Mouse (Mus musculus): ENCODE measurements around the gene Ifi35.
"Not testable (repeated sequence)": the region's sequence is repeated elsewhere in the genome, so short reads cannot be mapped to it uniquely, and the experiment has no call there.

The Ifi35 gene

DNA sequence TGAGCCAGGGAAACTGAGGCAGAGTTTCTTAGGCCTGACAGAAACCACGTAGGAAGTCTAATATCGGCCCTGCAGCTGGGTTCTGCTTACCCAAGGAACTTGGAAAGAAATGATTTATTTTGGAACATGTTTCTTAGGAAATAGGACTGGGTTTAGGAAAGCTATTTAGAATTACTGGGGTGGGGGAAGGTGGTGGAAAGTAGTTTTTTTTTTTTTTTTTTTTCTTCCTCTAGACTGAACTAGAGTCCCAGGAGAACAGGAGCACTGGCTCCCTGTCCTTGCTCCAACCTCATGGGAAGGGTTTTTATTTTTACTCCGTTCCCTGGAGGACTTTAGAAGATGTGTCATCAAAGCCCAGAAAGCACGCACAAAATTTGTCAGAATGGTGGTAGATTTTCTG, 20.9 kb downstream of the Ifi35 start:
- DNase-seq: no peak

DNA sequence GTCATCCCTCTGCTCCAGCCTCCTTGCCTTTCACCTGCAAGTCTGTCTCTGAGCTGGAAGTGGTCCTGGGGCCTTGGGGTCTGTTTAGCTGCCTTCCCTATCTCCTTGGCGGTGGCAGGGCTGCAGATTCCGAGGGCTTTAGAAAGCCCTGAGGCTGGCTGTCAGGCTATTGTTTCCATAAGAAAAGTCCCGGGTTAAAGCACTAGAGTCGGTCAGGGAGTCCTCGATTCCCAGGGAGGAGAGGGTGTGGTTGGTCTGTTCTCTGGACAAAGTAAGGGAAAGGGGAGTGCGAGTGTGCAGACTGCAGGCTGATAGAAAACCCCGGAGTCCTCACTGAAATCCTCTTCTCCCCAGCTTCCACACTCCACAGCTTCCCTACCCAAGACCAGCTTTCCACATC, 22.0 kb downstream of the Ifi35 start:
- DNase-seq: no peak

DNA sequence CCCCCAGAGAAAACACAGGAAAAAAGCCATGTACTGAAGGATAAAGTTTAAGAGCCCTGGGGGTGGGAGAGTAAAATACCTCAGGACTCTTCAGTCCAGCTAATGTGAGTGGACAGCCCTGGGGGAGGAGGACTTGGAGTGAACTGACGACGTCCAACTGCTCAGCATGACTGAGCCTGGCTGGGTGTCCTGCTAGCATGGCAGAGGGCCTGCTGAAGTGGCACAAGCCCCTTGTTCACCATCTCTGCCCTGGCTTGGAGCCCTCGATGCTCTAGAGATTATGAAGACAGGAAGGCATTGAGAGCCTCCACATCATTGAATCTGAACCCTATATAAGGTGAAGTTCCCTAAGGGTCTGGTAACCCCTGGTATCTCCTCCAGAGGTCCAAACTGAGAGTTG, 23.7 kb downstream of the Ifi35 start:
- peak; percentile 60 to 75 for DNase-seq

DNA sequence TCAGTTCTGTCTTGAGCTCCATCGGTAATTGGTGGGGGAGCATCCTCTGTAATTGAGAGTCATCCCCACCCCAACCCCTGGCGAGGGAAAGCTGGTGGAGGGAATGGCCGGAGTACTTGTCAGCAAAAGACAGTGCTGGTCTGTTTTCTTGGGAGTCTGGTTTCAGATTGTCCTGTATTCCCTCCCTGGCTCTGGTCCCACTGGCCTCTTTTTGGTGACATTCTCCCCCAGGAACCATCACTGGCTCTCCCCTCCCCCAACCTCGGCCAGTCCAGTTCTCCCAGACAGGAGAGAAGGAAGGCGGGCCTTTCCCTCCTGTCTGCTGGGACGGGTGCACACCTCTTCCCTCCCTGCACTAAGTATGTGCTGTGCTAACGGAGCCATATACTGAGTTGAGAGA, 24.1 kb downstream of the Ifi35 start:
- peak; percentile 75 to 82 for DNase-seq

DNA sequence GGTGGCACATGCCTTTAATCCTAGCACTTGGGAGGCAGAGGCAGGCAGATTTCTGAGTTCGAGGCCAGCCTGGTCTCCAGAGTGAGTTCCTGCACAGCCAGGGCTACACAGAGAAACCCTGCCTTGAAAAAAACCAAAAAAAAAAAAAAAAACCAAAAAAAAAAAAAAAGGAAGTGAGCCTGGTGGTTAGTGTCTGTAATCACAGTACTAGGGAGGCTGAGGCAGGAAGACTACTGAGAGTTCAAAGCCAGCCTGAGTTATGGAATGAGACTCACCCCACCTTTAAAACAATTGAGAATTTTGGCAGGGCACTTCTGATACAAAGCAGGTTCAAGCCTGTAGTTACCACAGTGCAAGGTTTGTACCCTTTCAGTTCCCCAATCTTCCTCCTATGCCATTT, 25.5 kb downstream of the Ifi35 start:
- DNase-seq: not testable (repeated sequence)

DNA sequence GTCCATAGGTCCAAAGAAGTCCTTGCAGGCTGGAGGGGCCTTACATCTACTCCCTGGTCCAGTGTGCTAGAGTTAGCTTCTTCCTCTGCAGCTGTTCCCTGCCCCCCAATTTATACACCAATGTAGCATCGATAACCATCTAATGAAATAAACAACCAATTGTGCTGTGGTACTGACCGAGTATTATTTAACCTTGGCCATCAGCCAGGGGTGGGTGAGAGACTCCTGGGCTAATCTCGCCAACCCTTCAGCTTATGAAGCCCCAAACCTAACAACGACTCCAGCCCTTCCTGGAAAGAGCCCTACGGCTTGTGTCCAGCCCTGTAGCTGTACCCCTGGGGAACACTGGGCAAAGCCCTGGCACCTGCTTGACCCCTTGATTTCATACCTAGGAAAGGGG, 26.1 kb downstream of the Ifi35 start:
- peak; percentile 28 to 47 for DNase-seq

DNA sequence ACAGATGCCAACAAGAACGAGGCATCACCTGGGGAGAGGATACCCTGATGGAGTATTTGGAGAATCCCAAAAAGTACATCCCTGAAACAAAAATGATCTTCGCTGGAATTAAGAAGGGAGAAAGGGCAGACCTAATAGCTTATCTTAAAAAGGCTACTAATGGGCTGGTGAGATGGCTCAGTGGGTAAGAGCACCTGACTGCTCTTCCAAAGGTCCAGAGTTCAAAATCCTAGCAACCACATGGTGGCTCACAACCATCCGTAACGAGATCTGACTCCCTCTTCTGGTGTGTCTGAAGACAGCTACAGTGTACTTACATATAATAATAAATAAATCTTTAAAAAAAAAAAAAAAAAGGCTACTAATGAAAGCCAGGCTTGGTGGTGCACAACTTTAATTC, 28.2 kb downstream of the Ifi35 start:
- not testable (repeated sequence) for DNase-seq

DNA sequence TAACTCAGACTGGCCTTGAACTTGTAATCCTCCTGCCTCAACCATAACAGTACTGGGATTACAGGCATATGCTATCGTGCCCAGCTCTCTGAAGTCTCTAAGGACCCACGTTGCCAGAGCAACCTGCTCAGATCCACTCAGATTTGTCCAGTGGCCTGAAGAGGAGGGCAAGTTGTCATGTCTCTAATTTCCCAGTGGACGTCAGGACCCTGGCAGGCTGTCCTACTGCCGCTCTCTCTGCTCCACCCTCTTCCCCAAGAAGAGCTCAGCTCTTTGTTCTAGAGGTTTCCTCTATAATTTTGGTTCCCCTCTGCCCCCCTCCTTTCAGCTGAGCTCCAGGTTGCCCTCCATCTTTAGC, 29.0 kb downstream of the Ifi35 start:
- peak; percentile 83 to 90 for DNase-seq

DNA sequence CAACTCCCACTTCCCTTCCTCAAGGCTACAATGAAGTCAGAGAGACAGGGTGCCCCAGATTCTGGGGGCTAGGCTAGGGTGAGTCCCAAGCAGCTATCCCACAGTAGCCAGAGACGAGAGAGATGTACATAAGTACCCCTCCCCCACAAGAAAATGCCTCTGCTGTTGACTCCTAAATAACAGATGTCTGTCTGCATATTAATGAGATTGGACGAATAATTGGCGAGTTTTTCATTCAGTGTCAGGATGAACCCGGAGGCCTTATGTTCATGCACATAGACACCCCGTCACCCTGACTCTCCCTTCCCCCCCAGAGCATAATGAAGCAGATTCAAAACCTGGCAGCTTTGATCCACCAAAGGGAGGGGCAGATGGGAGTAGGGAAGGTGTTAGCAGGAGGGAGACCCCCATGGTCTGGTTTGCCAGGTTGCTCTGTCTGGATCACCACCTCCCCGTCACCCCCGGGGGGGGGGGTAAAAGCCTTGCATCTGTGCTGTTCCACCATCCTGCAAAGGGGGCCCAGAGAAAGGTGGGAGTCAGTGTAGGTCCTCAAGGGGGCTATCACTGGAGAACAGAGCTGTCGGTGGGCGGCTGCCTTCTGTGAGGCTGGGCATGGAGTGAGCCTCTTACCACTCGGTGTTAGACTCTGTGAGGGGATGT, 29.5 kb downstream of the Ifi35 start:
- DNase-seq: peak; percentile 78 to 85

DNA sequence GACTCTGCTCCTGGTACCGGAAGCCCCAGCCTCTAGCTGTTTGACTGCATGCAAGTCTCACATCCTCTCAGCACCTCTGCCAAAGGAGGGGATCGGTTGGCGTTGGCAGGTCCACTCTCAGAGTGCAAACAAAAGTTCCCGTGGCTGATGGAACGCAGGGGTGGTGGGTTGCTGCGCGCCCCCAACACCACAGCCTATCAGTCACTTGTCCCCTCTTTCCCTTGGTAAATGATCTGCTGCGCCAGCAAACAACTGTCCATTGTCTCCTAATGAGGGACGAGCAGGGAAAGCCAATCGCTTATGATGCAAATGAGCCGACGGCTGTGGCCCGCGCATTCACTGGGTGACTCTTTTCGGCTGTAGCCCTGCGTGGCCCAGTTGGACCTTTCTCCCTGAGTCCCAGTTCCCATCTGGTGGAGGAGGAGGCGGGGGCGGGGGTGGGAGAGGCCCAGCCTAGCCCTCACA, 31.0 kb downstream of the Ifi35 start:
- DNase-seq: peak; percentile 59 to 71

DNA sequence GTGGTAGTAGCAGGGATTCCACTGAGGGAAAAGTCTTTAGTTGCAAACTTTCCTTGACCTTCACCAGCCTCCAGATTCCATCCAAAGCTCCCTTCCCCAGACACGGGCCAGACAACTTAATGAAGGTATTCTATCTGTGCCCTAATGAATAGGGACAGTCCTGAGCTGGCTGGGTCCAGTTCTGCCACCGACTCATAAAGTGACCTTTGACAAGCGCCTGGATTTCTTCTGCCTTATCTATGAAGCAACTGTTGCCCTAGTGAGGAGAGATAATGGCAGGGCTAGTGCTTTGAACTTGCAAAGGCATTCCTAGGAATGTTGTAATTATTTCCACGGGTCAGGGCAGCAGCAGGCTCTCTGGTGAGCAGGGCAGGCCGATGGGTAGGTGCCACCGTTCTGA, 32.7 kb downstream of the Ifi35 start:
- no peak for DNase-seq

DNA sequence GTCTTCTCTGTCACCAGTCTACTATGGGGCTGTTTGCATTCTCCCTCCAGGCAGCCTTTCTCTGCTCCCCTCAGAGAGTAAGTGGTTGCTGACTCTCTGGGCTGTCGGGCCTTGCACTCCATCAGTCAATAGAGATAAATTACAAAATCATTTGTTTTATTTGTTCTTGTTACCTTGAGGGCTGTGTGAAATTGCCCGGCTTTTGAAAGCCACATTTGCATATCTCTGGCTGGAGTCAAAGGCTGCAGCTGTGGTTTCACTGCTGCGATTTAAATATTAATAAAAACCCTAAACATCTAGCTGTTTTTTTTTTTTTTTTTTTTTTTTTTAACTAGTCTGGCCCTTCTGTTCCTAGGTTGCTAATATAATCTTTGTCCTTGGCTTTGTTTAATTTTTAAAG, 35.6 kb downstream of the Ifi35 start:
- no peak for DNase-seq

DNA sequence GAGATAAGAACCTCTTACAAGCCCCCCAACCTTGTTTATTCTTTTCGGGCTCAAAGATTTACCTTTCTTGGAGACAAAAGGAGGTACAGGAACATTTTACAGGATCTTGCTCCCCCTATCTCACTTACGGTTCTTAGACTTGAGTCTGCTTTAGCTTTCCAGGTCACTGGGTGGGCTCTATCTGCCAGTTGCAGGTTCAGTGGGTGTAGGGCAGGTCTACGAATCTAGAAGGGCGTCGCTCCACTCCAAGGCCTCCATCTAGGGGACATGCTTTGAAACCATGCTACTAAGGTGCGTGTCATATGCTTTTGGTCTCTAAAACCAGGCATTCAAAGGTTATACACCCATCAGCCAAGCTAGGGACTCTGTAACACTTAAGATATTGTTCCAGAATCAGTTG, 36.0 kb downstream of the Ifi35 start:
- DNase-seq: no peak

DNA sequence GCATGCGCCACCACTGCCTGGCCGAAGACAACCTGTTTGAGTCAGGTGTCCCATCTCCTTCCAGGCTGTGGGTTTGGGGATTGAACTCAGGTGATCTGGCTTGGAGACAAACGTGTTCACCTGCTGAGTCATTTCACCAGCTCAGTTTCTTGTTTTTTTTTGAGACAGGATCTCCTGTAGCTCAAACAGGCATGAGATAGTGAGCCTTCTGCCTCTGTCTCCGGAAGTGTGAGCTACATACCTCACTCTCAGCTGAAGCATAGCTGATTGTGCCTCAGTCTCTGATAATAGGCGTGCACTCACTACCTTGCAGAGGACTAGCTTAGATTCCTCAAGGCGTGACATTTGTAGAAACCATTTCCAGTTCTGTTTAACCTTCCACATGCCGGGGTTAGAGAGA, 36.6 kb downstream of the Ifi35 start:
- DNase-seq: no peak

DNA sequence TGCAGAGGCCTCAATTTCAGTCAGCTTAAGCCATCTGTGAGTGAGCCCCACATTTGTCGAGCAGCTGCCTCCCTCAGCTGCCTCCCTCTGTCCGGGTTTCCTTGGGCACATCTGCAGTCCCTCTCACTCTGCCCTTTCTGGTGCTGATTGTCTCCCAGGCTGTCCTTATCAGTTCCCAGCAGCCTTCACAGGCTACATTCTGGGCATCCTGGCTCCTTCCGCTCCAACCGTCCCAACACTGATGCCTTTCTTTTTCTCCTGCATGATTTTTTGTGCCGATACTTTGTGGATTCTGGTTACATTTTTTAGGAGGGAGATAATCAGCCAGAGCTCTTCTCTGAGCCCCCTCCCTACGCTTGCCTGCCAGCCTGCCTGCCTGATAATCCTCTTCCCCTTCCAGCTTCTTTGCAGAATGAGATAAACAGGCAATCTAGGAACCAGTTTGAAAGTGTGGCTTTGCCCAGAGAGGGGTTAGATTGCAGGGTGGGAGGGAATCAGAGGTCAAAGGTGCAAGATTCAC, 37.4 kb downstream of the Ifi35 start:
- no peak for DNase-seq

DNA sequence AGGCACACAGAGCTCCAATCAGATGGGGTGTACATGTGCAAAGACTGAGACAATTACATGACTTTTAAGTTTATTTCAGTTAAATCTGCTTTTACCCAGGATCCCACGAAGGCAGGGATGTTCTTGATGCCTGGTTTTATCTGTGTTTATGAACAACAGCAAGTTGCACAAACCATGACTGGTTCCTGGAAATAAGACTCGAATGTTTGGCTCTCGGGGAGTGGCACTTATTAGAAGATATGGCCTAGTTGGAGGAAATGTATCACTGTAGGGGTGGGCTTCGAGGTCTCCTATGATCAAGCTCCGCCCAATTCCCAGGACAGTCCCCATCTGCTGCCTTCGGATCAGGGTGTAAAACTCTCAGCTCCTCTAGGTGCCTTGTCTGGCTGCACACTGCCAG, 37.9 kb downstream of the Ifi35 start:
- no peak for DNase-seq

DNA sequence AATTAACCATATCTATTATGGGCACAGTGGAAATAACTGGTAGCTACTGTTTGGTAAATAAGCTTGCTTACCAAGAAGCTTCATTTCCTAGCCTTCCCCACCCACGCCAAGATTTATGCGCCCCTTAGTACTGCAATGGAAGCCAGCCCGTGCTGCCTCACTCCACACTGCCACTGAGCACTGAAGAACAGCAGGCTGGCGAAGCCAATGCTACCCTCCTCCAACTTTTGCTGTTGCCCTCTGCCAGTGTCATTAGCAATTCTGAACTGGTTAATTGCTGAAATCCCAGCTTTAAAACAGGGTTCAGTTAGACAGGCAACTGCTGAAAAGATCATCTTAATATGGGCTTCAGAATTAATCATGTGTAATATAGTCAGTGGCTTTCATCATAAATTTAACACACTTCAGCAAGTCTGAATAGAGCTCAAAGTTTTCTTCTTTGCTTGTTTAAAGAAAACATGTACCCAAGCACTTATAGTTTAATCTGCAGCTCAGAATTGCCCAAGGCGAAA, 58.1 kb downstream of the Ifi35 start:
- DNase-seq: peak in 1 of 2 experiments; percentile 13

DNA sequence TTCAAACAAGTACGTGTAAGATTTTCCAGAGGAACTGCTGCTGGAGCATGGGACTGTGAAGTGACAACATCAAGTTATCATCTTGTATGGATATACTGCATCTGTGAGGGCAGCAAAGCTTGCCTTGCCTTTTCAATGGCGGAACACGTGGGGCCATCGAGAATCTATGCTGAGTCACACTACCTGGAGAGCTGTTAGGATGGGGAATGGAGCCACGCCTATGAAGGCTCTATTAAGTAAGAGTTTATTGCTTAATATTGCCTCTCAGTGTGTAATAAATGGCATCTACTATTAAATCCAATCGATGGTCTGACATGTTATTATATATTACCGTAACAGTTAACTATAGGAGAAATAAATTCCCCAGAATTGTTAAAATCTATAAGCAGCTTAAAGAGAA, 58.9 kb downstream of the Ifi35 start:
- DNase-seq: no peak
